Mouse (Mus musculus) skeletal muscle tissue, adult 2 months (tissue): ENCODE measurements around the gene St6galnac6.
A peak's percentile ranks its signal among the peaks of the same experiment; 100 is the strongest.

Experiments used
- DNase-seq: peaks from one replicate; pipeline ENCODE4 v3.0.0-alpha.2; 2012; ENCODE audit warnings: low read depth, low spot score

The St6galnac6 gene

DNA sequence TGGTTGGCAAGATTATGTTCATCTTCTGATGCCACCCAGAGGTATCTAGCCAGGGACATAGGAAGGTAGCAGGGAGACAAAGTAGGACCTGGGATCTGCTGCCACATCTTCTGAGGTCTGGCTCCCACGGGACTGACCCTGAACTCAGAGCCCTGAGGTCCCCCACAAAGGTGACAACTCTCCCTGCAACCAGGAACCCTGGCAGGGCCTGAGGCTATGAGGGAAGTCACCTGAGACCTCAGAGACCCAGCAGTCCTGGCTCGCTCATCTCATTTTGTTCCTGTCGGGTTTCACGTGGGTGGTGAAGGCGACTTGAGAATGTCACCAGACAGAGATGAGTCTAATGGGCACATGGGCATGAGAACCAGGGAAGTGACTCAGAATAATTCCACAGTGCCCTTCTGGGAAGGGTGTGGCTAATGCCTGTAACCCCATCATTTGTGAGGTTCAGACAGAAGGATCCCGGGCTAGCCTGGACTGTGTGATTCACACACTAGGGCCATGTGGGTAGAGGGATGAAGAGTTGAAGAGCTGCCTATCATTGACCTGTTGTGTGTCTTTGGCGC is 14.3 kb upstream of the St6galnac6 start:
- DNase-seq, result no peak

DNA sequence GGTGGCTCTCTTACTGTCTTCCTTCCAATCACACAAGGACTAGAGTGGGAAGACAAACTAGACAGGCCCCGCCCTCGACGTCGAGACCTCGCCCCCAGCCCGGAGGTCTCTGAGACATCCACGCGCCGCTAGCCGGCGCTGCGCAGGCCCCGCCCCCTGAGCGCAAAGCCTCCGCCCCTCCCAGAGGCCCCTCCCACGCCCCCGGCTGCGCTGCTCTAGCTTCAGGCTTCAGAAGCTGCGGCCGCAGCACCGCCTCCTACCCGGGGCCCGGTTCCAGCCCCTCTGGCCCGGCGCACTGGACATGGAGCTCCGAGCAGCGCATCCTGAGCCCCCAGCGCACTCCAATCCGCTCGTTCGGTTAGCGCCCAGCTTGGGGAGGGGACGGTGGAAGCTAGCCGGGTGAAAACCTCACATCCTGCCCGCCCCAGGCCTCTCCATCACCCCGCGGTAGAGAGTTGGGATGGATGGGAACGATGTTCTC is 12.6 kb upstream of the St6galnac6 start, which contains the start of gene St6galnac4:
Gene St6galnac4 (plus strand): TSS at position 225 of the 481 bp plus-strand sequence.
- DNase-seq, result peak; percentile 92

DNA sequence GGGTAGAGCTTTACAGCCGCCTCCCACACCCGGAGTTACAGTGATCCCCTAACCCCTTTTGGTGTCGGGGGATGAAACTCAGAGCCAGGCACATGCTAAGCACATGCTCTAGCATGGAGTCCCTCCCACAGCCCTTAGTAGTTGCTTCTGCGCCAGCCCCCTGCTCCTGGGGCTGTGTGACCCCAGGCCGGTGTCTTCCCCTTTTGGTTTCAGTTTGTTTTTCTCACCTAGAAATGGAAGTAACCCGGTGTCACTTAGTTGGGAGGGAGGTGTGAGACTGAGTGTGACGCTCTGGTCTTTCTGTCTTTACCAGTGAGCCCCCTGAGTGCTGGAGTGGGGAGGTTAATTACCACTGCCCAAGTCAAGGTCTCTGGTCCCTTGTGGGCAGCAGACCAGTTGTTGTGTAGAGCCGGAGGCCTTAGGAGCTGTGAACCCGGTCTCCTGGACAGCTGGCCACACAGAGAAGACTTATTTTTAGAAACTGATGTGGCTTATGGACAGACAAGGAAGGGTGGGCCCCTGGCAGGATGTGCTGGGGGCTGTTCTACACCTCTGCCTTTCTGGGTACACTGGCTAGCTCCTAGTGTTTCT is 11.7 kb upstream of the St6galnac6 start:
- no peak for DNase-seq

DNA sequence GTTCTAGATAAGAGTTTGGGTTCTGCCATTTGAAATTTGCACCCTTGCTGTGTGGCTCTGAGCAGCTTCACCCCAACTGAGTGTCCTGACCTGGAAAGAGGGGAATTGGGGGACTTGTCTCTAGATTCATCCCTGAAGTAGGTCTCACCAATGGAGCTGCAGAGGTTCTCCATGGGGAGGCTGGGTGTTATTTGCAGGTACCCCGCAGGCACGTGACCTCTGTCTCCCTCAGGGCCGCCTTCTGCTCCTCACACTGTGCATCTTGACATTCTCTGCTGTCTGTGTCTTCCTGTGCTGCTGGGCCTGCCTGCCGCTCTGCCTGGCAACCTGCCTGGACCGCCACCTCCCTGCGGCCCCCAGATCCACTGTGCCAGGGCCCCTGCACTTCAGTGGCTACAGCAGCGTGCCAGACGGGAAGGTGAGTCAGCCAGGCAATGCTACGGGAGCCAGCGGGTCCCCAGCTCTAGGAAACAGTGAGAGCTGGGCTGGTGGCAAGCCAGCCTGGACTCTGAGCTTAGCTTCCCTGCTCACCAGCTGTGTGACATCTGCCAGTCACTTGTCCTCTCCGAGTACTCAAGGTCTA is 10.2 kb upstream of the St6galnac6 start:
- no peak for DNase-seq

DNA sequence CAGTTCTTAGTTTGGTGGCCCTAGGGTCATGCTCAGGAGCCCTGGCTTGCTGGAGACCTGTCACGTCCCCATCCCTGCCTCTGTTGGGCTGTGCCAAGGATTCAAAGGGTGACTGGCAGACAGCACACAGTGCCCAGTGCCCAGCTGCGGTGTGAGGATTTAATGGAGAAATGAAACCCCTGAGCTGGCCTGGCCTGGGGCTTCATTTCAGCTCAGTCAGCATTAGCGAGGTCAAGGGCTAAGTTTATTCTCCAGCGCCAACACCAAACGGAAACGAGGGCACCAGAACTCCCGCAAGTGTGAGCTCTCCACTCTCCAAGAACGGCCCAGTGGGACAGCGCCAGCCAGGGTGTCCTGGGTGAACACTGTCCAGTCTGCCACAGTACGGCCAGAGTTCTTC is 9.3 kb upstream of the St6galnac6 start:
- DNase-seq, result peak; percentile 84

DNA sequence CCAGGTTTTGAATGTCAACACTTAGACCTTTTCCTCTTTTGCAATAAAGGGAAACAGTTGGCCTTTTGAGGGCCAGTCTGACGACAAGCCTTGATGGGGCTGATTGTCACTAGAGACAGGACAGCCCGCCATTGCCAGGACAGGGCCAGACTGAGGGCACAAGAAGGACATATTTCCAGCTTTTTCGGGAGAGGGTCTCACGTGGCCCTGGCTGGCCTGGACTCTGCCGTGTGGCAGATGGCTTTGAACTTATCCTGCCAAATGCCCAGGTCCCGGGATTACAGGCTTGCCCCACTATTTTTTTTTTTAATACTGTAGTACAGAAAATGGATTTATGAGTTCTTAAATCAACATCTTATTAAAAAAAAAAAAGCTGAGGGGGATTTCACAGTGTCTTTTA is 8.3 kb upstream of the St6galnac6 start:
- DNase-seq, result no peak

DNA sequence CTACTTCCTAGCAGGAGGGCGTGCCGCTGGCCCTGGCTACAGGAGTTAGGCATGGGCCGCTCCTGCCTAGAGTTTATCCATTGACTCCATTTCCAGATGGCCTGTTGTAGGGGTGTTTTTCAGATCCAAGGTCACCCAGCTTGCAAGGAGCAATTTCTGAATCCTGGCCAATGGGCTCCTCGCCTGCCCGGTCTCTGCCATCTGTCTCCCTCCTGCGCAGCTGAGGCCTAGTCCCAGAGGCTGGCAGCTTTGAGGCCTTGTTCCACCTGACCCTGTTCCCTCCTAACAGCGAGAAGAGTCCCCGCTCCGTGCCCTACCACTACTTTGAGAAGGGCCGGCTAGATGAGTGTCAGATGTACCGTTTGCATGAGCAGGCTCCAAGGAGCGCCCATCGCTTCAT is 2.8 kb upstream of the St6galnac6 start:
- no peak for DNase-seq

DNA sequence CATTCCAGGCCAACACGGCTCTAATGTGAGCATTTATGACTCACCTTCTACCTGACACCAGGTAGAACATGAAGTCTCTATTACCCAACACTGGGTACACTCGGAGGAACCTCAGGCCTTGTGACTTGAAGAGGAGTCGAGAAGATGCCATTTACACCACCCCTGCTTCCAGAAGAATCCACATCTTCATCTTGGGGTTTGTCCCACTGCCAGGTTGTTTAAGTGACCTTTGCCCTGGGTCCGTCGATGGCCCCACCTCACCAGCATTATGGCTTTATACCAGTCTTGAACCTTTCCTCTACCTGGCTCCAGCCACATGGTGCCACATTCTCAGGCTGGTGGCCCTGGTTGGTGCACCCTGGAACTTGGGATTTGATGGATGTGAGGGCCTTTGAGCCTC is 2.3 kb upstream of the St6galnac6 start:
- no peak for DNase-seq

DNA sequence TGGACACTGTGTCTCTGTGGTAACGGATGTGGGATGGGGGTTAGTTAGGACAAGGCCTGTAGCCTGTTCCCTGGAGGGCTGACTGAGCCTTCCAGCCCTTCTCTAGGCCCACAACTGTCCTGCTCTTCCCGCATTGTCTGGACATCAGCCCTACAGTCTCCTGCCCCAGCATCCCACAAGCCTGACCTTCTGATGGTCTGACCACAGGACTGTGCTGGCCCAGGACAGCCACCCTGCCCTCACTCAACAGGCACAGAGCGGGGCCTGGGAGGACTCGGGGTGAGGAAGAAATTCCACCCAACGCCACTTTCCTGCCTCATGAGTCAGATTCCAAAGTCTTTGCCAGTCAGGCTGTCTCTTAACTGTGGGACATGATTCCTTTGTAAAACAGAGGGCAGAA is 1.8 kb upstream of the St6galnac6 start:
- DNase-seq, result no peak

DNA sequence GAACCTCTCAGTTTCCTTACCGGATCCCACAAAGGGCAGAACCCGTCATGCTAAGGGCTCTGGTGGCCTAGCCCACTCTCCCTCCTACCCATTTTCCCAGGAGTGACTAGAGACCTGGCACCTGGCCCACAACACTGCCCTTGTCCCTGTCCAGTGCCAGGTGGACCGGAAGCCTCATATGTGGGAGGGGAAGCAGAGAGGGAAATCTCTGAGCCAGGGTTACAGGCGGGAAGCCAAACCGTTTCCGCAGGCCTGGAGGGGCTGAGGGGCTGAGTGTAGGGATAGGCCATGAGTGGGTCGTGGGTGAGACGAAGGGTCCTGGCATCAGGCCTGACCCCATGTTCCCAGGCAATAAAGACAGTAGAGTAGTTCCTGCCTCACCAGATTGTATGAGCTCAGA is 1.0 kb upstream of the St6galnac6 start:
- DNase-seq, result no peak

DNA sequence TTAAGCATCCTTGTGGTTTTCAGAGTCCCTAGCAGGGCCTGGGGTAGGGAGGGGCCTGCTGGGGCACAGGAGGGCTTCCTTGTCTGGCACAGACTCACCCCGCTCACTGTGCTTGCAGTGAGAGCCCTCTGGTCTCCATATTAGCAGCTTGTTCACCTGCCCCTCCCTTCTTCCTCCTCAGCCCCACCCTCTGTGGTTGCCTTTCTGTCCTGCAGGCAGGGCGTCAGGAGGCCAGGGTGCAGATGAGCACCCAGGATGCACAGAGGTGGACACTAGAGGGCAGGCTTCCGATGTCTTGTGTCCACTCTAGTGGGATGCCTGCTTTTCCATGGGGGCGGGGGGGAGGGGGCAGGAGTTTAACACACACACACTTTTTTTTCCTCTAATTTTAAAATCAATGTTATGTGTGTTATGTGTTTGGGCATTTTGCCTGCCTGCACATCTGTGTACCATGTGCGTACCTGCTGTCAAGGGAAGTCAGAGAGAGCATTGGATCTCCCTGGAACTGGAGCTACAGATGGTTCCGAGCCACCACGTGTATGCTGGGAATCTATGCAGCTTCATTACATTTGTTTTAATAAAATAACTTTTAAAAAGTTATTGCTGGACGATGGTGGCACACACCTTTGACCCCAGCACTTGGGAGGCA is 2.0 kb downstream of the St6galnac6 start:
- no peak for DNase-seq

DNA sequence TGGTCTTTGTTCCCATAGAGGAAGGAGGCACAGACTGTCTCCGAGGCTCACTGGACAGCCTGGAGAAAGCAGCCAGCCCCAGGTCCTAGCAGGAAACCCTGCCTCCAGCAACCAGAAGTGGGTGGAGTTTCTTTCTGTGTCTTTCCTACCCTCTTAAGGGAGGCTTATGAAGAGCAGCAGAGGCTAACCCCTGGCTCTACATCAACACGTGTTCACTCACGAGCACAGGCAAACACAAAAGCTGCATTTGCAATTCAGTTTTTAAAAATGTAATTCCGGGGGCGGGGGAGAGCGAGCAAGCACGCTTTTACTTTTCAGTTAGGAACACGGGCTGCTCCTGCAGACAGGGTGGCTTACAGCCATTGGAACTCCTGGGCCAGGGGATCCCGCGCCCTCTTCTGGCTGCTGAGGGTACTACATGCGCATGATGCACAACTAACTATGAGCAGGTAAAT is 3.1 kb downstream of the St6galnac6 start:
- peak; percentile 75 for DNase-seq

DNA sequence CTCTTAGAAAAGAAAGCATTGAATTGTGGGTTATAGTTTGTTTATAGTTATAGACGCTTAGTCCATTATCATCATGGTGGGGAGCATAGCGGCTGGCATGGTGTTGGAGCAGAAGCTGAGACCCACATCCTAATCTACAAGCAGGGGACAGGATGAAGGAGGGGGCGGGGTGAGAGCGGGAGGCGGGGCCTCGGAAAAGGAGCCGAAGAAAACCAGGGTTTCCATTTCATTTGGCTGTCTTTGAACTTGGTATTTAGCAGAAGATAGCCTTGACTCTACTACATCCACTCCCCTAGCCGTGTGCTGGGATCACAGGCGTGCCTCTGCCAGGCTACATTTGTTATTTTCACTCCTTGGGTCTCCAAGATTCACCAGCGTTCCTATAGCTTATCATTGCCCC is 5.1 kb downstream of the St6galnac6 start:
- no peak for DNase-seq

DNA sequence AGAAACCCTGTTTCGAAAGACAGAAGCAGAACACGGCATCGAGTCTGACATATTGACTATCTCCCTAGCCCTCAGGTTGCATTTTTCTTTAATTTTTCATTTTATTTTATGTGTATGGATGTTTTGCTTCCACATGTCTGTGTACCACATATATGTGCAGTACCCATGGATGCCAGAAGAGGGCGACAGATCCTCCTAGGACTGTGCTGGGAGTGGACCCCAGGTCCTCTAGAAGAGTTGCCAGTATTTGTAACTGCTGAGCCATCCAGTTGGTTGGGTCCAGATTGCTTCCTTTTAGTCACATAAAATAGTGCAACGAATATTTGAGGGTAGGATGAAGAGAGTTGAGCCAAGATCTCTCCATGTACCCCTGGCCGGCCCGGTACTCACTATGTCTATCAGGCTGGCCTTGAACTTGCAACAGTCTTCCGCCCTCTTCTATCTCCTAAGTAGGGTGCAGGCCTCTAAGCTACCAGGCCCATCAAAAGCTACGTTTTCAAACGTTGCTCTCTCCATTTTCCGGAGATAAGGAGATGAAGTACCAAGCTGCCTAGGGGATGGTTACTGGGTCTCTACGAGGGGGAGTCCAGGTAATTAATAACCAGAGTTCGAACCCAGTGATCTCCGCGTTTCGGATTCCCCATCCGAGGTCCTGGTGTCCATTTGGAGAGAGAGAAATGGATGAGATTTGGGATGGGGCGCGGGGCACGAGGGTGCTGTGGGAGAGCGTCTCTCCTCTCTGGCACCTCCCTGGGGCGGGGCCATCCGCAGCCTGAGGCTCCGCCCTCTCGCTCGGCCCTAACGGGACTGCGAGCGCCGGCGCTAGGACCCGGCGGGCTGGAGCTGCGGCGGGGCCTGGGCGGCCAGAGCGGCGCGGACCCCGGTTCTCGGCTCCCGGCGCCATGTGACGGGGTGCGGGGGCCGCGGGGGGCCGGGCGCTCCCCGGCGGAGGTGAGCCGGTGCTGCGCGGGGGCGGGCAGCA is 6.9 kb downstream of the St6galnac6 start:
- peak; percentile 78 for DNase-seq

DNA sequence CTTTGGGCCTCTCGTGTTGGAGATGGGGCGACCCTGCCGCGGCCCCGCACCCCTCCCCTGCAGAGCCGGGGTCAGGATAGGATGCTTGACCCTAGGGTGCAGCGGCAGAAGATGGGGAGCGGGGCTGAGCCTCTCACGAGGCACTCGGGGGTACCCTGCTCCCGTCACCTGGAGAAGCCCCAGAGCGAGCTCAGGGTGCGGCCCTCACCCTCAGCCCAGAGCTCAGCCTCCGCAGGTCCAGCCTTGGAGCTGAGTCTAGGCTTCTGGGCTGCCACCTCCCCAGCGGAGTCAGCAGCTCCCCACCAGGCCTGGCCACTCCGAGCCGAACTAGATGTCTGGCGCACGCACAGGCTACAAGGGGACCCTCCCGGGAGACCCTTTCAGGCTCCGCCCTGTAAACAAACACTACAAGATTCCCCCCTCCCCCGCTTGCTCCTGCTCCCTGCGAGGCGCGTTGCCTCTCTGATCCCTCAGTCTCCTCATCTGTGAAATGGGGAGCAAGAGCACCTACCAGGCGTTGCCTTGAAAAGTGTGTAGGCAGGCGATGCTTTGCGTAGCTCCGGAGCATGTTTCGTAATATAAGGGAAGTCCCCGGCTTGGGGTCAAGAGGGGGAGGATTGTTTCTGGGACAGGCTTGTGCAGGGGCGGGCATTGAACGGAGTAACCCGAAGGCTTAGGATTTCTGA is 7.9 kb downstream of the St6galnac6 start:
- no peak for DNase-seq

DNA sequence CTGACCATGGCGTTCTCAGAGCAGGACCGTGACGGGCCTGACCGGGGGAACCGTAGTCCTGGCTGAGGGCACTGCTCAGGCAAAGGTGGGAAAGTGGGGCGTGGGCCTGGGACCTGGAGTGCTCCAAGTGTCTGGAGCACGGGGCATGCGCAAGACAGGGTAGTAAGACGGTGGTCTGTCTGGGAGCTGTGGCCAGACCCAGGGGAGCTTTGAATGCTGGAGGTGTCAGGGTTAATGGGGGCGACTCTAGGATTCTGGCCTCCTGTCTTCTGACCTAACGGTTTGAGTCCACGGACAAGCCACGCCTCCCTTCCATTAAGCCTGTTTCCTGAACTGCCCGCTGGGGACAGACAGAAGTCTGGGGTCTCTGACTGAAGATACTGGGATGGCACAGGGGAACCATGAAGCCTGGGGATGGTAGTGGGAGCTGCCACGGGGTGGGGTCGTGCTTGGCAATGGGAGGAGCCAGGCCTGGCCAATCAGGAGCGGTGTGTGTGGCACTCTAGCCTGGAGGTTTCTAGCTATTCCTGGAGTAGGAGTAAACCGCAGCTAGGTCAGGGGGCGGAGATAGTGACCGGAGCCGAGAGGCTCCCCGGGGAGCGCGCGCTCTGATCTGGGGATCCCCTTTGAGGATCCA is 8.8 kb downstream of the St6galnac6 start:
- DNase-seq, result peak; percentile 91

DNA sequence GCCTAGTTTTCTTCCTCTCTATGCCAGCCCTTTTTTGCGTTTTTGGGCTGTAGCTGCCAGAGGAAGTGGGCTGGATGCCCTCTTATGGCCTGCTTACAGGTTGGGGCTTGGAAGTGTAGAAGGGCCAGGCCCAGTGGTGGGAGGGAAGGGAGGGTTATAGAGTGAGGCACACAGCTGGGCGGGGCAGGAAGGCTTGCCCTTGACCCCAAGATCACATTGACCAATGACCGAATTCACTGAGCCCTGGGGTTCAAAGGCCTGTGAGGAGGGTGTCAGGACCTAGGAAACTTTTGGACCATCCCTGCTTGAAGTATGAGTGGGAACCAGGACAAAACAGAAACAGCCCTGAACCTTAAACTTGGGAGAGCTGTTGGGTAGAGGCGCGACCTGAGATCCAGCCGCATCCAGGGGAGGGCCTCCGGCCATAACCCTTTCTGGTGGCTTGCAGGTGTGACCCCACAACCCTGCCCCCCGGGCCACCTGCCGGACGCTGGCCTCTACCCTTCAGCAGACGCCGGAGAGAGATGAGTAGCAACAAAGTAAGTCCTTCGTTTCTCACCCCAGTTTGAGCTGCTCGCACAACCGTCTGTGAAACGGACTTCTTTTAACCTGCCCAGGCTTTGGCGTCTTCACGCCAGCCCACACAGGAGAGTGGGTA is 9.4 kb downstream of the St6galnac6 start:
- no peak for DNase-seq

DNA sequence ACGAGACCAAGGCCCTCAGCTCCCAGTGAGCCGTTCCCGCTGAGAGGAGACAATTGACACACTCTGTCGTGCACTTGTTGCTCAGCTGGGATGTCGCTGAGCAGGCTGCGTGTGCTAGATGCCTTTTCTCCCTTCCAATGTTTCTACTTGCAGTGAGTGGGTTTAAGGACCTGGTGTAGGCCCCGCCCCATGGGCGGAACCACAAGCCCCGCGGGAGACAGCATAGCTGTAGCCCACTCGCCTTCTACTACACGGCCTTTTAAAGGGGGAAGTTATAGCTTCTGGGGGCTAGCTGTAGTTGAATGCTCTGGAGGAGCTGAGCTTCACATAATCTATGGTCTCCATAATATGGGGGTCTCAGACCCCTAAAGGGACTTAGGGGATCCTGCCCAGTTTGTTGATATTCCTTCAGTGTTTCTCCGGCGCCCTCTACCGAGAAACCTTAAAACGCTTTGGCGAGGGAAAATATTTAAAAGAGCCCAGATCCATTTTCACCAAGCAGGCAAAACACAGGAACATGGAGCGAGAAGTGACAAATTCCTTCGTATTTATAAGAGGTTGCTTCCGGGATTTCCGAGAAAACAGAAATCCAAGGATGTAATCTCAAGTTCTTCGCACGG is 11.2 kb downstream of the St6galnac6 start:
- DNase-seq, result no peak

DNA sequence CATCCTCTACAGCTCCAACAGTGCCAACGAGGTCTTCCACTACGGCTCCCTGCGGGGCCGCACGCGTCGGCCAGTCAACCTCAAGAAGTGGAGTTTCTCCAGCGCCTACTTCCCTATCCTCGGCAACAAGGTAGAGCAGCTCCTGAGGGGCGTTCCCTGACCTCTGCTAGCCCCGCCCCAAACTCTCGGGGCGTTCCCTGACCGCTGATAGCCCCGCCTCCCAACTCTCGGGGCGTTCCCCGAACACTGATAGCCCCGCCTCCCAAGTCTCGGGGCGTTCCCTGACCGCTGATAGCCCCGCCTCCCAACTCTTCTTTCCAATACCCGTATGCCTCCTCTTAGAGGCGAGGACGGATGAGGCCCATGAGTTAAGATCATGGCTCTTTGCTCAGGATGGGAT is 12.8 kb downstream of the St6galnac6 start:
- no peak for DNase-seq
